Mouse (Mus musculus) right cerebral cortex, adult 2 months (tissue): Measurements from ENCODE around the gene Ctrb1.

Experiments
- DNase-seq, 2 experiments: peaks; one replicate each; pipeline ENCODE4 v3.0.0; 2021 to 2022; ENCODE audit warnings: low spot score in 2 of 2

Ctrb1 gene

GRCm38 (mm10) chr8:111717488-111717792 lies 26.6 kb upstream of the Ctrb1 start:
- no peak for DNase-seq

- DNase-seq, result peak; percentile 62 to 75
These were observed 26.0 kb upstream of the Ctrb1 start for GRCm38 (mm10) chr8:111716603-111717487.

GRCm38 (mm10) chr8:111715514-111715913 lies 24.7 kb upstream of the Ctrb1 start:
- DNase-seq, result no peak

- no peak for DNase-seq
These were observed 23.5 kb upstream of the Ctrb1 start for GRCm38 (mm10) chr8:111714295-111714694.

GRCm38 (mm10) chr8:111713817-111714216 lies 23.0 kb upstream of the Ctrb1 start:
- no peak for DNase-seq

GRCm38 (mm10) chr8:111713291-111713690 lies 22.5 kb upstream of the Ctrb1 start:
- DNase-seq, result no peak

- DNase-seq, result peak in 1 of 2 experiments; percentile 62
These were observed 21.8 kb upstream of the Ctrb1 start for GRCm38 (mm10) chr8:111712588-111712987.

GRCm38 (mm10) chr8:111712135-111712534 lies 21.3 kb upstream of the Ctrb1 start:
- peak; percentile 53 to 64 for DNase-seq

- no peak for DNase-seq
These were observed 20.1 kb upstream of the Ctrb1 start for GRCm38 (mm10) chr8:111710777-111711485.

- DNase-seq, result no peak
These were observed 18.4 kb upstream of the Ctrb1 start for GRCm38 (mm10) chr8:111709223-111709622.

GRCm38 (mm10) chr8:111708265-111708664 lies 17.5 kb upstream of the Ctrb1 start:
- DNase-seq, result no peak

- DNase-seq, result no peak
These were observed 14.9 kb upstream of the Ctrb1 start for GRCm38 (mm10) chr8:111705699-111706098.

- no peak for DNase-seq
These were observed 14.4 kb upstream of the Ctrb1 start for GRCm38 (mm10) chr8:111705222-111705621.

- no peak for DNase-seq
These were observed 13.8 kb upstream of the Ctrb1 start for GRCm38 (mm10) chr8:111704585-111704984.

GRCm38 (mm10) chr8:111701380-111701779 lies 10.6 kb upstream of the Ctrb1 start:
- DNase-seq, result no peak

- no peak for DNase-seq
These were observed 9.9 kb upstream of the Ctrb1 start for GRCm38 (mm10) chr8:111700740-111701139.

- DNase-seq, result no peak
These were observed 9.4 kb upstream of the Ctrb1 start for GRCm38 (mm10) chr8:111700201-111700600.

GRCm38 (mm10) chr8:111699035-111699434 lies 8.2 kb upstream of the Ctrb1 start:
- DNase-seq, result no peak

- no peak for DNase-seq
These were observed 6.8 kb upstream of the Ctrb1 start for GRCm38 (mm10) chr8:111697655-111698054.

- DNase-seq, result no peak
These were observed 4.6 kb upstream of the Ctrb1 start for GRCm38 (mm10) chr8:111695441-111695840.

- no peak for DNase-seq
These were observed 2.5 kb upstream of the Ctrb1 start for GRCm38 (mm10) chr8:111693261-111693741.

GRCm38 (mm10) chr8:111686881-111687280 lies 3.9 kb downstream of the Ctrb1 start:
- DNase-seq, result no peak

- DNase-seq, result no peak
These were observed 8.3 kb downstream of the Ctrb1 start for GRCm38 (mm10) chr8:111682521-111682920.
